Mouse (Mus musculus) thymus, postnatal 36 days (tissue): ENCODE results near the gene Ripor3.

ENCODE experiments used
- DNase-seq, 2 experiments: peaks; one replicate each; pipeline ENCODE4 v3.0.0; 2022; ENCODE audit warnings: mixed read lengths in 2 of 2

Gene Ripor3

DNA sequence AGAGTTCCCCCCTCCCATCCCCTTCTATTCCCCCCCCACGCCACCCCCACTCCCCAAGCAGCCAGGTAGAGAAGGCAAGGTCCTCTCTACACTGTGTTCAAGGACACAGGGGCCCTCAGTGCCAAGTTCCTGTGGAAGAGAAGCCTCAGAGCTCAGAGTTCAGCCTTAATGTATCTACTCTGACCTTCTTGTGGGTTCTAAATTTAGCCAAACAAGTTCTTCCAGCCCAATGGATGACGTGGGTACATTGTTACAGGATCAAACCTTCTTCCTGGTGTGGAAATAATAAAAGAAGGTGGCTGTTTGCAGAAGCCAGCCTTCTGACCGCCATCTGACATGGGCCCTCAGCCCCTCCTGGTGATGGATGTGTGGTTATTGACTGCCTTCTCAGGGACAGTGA lies 16.0 kb upstream of the Ripor3 start:
- DNase-seq = no peak

DNA sequence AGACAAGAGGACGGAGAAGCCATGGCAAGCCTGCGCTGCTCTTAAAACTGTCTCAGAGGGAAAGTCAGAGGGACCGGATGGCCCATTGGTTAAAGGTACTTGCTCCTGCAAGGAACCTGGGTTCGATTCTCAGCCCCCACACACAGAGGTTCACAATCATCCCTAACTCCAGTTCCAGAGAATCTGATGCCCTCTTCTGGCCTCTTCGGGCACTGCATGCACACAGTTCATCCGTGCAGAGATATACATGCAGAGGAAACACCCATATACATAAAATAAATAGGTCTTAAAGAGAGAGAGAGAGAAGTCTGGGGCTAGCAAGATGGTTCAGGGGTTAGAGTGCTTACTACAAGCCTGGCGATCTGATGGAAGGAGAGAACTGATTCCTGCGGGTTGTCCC lies 15.5 kb upstream of the Ripor3 start:
- DNase-seq = no peak

DNA sequence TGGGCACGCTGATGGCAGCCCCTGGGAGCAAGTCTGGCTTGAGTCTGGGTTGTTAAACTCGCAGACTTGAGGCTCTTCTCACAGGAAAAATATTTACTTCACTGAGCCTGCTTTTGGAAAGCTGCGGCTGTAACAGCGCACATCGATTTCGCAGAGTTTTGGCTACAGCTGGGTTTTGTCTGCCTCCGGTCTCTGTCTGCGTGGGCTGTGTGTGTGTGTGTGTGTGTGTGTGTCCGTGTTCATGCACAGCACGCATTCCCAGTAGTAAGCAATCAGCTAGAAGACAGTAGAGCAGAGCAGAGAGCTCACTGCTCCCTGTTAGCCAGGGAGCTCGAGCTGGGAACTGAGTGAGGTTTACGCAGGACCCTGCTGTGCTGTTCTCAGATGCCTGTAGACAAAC lies 14.8 kb upstream of the Ripor3 start:
- DNase-seq = no peak

DNA sequence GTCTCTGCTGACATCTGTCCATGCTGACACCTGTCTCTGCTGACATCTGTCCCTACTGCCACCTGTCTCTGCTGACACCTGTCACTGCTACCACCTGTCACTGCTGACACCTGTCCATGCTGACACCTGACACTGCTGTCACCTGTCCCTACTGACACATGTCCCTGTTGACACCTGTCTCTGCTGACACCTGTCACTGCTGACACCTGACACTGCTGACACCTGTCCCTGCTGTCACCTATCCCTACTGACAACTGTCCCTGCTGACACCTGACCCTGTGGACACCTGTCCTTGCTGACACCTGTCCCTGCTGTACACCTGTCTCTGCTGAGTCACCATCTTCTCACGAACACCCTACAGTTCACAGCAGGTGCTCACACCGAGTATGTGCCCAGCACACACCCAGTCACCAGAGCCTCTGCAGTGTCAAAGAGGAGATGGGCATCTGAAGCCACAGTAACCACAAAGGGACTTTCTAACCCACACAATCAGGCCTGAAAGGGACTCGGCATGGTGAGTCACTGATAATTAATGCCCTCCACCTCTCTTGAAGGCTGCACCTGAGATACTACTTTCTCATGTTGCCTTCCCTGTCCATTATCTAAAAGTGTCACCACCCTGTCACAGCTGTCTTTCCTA lies 13.5 kb upstream of the Ripor3 start:
- no peak for DNase-seq

DNA sequence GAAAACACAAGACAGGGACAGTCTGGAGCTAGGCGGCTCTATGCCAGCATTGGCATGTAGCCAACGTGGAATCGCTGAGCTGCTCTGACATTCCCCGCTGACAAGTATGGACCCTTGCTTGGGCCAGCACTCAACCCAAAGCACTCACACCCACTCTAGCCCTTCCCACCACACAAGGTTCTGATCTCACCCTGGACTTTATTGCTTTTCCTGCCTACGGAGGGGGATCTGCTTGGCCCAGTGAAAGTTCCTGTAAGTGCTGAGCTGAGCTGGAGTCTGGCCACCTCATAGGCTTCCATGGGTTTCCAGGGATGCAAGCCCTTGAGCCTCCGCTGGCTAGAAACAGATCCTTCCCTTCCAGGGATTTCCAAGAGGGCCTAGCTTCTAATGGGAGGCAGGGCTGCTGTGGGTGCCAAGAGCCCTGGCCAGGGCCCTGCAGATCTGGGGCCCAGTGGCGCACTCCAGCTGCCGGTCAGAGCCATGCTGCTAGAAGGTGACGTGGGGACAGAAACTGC lies 8.8 kb upstream of the Ripor3 start:
- no peak for DNase-seq

DNA sequence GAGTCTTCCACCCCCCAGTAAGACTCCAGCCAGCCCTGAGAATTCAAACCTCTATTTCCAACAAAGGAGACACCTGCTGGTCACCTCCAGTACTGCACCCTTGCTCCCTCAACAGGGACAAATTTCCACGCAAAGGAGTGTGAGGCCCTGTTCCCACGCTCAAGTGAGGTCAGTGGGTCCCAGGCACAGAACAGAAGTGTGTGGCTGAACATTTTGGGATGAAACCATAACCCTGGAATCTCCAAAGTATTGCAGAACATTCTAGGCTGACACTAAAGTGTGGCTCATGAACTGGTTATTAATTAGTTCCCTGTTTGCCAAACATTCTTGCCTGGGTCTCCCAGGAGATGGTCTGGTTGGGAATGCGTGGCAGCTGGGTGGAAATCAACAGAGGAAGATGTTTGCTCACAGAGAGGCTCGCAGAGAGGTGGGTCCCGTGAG lies 6.6 kb upstream of the Ripor3 start:
- peak; percentile 50 to 66 for DNase-seq

DNA sequence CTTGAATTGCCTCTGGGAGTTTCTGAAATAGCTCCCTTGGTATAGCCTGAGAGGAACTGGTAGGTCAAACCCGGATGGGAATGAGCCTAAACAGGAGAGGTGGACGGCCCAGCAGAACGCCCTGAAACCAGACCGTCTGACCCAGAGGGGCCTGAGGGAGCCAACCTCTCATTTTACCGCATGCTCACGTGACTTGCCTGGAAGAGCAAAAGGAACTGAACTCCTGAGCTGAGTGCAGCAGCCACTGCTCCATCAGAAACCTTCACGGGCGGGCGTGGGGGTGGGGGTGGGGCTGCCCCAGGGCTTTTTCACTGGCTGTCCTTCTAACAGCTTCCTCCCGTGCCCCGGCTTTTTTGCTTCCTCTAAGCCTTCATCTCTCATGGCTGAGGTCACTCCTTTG lies 475 bp upstream of the Ripor3 start:
- DNase-seq = no peak

DNA sequence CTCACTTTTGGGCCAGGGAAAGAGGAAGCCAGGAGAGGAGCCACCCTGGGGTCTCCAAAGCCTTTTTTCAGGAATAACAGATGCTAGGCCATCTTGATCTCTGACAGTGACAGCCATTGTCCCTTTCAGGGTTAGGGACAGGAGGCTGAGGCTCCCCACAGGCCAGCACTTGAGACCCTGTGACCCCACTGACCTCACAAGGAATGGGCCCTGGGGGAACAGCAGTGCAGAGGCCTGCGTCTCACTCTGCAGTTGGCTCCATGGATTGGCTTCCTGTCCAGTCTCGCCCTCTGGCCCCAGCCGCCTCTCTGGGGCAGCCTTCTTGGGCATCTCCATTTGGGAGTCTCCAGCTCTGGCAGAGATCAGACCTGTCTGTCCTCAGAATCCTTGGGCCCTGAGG lies 2.3 kb downstream of the Ripor3 start:
- no peak for DNase-seq

DNA sequence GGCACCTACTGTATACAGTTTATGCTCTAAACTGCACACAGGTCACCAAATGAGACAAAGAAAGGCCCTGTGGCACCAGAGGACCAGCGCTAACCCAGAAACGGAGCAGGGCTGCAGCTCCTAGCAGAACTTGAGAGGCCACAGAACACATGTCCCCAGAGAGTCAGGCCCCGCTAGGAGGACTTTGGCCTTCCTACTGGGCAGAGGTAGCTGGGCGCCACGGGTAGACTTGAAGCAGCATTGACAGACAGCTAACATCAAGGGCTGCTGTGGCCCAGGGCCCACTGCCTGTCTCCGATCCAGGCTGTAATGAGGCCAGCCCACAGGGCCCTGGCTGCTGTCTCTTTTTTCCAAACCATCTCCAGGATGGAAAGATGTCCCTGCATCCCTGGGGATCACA lies 3.9 kb downstream of the Ripor3 start:
- DNase-seq = no peak

DNA sequence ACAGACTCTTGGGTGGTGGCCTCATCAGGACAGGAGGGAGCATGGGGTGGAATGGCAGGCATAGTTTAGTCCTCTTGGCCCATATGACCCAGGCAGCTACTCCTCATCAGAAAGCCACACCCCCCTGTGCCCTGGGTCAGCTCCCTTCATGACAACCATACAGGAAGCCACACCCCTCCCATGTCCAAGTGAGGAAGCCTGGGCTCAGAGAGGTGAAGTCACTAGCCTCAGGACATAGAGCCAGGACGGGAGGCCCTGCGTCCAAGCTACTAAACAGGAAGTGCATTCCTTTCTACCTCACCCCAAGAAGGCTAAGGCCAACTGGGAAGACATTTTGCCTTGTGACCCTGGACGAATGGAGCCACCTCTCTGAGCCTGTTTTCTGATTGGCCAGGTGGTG lies 4.8 kb downstream of the Ripor3 start:
- DNase-seq = no peak

DNA sequence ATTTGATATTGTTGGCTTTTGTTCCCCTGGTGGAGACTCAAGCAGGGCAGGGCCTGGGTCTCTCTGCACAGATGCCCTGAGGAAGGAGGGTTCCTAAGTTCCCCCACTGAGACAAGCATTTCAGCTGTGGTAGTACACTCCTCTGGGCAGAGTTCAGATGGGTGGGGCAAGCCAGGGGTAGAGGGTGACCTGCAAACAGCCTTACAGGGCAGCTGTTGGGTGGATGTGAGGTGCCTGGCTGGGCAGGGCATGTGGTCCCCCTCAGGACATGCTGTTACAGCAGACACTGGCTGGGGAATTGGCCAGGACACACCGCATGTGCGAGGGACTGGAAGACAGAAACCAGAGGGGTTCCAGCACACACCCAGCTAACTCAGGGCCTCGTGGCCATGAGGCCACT lies 5.4 kb downstream of the Ripor3 start:
- no peak for DNase-seq

DNA sequence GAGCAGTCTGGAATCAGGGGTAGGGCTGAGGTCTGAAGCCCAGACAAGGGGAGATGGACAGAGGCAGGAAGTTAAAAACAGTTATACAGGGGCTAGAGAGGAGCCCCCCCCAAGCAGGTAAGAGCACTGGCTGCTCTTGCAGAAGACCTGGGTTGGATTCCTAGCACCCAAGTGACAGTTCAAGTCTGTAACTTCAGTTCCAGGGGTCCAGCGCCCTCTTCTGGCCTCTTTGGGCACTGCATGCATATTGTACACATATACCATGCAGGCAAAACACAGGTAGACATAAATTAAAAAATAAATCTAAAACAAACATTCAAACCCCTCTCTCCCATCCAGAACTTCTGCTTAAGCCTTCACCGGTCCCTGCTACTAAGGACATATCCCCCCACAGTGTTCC lies 6.0 kb downstream of the Ripor3 start:
- DNase-seq = no peak

DNA sequence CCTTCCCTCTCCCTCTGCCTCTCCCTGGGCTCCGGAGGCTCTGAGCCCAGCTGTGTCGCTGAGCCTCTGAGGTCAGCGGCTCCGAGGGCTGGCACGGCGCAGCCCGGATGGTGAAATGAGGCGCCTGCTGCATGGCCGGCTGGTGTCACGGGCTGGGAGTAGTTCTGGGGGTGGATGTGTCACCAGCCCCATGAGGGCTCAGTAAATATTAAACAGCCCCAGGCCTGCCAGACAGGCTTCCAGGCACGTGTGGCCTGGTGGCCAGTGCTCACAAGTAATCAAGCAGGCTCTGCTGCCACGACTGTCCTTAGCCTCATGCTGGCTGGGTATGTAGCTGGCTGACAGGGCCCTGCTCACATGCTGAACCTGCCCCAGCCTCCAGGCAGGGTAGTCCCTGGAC lies 7.0 kb downstream of the Ripor3 start:
- no peak for DNase-seq

DNA sequence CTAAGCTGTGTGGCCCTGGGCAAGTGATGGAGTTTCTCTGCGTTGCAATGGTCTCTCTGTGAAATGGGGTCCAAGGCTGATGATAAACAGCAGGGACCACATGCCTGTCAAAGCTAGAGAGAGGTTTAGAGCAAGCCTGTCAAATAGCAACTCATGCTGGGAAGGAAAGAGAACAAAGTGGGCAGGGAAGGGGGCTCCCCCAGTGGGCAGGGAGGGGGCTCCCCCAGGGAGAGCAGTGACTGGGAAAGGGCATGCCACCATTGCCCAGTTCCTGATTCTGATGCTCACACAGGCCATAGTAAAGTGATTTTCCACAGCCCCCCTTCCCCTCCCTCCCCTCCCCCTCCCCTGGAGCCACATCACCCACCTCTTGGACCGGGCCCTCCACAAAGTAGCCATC lies 7.5 kb downstream of the Ripor3 start:
- DNase-seq = no peak

DNA sequence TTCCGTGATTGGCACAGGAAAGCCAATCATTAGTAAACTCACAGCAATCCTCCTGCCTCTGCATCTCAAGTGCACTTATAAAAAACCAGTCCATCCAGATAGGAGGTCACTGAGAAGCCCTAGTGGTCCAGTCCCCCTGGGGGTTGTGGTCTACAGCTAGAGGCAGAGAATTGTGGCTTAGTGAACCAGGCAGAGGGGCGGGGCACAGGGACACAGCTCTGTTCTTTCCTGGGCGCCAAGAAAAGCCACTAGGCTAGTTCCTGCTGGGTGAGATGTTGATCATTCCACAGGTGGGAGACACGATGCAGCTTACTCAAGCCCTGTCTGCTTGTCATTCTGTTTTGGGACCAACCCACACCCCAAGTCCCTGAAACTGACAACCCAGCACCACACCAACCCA lies 8.2 kb downstream of the Ripor3 start:
- no peak for DNase-seq

DNA sequence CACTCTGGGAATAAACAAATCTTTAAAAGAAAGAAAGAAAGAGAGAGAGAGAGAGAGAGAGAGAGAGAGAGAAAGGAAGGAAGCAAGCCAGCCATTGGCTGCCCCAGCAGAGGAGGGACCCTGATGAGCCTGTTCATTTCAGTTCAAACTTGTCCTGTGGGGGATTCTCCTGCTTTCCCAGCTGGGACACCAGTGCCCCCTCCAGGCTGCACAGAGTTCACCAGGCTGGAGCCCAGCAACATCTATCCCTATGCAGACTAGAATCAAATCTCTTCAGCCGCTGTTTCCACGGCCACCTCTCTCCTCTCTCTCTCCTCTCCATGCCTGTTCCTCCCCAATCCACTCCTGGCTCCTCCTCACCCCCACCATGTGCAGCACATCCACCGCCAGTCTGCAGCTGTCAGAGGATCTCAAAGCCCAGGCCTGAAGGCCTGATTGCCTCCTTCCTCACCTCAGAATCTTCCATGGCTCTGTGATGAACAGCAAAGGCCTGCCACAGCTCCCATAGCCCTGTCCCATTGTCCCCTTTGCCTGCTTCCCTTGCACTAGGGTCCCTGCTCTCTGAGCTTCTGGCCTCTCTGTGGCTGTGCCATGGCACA lies 11.2 kb downstream of the Ripor3 start:
- no peak for DNase-seq

DNA sequence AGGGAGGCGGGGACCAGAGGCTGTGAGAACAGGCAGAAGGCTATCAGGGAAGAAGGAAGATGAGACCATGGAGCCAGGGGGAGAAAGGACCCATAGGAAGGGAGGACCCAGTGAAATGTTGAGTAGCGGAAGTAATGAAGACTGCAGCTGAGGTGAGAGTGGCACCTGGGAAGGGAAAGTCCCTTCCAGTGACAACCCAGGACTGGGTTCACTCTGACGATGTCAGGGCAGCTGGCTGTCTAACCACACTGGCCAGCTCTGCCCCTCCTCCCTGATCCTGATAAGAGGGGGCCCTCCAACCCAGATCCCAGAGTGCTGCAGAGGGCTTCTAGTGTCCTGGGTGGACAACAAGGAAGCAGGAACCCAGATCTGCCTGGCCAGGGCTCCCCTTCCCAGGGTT lies 12.9 kb downstream of the Ripor3 start:
- DNase-seq = no peak

DNA sequence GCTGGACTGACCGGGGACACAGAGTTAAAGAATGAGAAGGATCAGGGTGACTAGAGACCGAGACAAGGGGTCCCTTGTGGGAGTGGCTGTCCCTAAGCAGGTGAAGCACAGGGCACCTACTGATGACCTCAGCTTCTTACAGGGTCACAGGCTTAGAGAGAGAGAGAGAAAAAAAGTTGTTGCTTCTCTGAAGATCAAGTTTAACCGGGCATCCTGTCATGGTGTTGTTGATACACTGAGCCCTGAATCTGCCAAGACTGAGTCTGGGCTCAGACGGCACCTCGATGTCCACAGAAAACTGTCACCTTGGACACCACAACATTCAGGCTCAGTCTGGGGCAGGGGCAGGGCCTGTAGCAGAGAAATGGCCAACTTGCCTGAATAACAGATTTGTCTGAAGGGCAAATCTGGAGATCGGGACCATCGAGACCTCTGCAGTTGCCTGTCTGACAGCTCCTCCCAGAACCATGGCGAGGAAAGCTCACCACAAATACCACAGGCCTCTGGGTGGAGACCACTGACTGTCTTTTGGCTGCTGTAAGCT lies 13.7 kb downstream of the Ripor3 start:
- DNase-seq = no peak

DNA sequence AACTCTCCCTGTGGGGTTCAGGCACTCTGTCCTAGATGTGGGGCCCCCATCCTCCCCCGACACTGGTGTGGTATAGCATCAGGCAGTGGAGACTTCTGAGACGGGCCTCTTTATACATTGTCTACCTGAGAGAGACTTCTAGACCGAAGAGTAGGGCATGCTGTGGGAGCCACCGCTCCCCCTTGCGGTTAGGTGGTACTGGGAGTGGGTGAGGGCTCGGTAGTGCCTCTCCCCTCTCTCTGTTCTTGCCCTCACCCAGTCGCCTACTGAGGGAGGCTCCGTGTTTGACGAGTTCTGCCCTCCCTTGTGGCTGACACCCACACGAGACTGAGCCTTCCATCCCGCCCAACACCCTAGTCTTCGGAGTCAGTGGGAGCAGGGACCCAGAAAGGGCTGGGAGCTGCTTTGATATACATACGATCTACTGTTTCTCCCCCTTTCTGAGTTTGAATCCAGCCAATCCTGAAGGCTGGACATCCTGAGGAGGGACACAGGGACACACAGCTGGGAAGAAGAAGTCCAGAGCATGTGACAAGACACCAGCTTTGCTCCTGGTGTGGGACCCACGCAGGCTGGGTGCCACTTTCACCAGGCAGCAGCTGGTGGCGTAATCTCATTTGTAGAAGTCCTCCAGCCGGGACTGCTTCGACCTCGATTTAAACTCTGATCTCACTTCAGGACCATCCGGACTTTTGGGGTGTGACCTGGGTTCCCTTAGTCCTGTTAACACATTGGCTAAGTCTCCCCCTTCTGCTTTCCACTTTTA lies 14.4 kb downstream of the Ripor3 start:
- DNase-seq = peak in 1 of 2 experiments; percentile 30

DNA sequence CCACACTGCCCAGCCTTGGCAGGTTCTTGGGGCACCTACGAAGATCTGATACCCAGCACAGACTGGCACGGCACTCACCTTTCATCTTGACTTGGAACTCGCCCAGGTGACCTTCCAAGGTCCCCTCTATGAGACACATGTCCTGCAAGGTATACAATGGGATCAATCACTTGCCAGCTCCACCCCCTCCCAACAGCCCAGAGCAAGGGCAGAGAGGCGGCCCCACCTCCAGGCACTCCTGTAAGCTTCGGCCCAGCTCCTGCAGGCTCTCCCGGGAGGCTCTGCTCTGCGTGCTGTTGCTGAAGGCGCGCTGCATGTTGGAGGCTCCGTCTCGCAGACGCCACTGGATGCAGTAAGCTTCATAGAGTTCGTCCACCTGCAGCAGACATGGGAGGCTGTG lies 17.2 kb downstream of the Ripor3 start:
- DNase-seq = no peak

DNA sequence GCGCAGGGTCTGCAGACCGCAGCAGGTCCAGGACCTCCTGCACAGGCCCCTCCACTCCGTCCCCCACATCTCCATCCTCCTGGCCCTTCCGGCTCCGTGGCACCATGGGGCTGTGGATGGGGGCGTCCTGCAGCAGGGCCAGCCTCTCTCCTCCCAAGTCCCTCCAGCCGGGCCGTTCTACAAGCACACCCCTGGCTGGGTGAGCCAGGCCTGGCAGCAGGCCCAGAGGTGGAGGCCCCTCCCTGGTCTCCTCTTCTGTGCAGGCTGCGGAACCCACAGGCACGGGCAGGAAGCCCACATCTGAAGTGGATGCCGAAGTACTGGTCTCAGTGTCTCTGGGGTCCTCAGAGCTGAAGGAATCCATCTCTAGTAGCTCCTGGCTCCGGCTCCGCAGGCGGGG lies 21.1 kb downstream of the Ripor3 start:
- DNase-seq = peak in 1 of 2 experiments; percentile 16

DNA sequence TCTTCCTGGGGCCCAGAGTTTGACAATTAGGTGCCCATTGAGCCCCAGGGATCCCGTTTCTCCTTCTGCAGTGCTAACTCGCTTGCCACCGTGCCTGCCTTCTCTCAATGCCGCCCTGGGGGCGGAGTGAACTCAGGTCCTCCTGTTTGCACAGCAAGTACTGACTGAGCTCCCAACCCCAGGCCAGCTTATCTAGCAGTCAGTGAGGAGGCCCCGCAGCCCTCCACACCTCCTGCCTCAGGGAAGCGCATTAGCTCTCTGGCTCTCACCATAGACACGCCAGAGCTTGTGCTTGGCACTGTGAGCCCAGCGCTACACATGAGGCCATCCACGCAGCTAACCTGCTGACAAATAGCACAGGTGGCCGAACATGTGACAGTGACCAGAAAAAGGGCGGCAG lies 22.8 kb downstream of the Ripor3 start:
- no peak for DNase-seq

DNA sequence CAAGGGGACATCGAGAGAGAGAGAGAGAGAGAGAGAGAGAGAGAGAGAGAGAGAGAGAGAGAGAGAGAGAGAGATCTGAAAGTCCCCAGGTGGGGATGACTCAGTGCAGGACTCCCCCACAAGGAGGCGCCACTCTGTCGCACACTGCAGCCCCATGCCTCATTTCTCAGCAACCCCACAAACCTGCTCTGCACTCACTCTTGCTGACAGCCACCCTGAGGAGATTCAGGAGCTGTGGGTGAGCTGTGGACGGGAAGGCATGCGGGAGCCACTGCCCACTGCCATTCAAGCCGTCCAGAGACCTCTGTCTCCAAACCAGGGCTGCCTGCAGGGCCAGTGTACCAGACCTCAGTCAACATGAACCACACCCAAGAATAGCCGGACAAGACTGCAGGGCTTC lies 23.7 kb downstream of the Ripor3 start:
- peak; percentile 36 to 39 for DNase-seq

DNA sequence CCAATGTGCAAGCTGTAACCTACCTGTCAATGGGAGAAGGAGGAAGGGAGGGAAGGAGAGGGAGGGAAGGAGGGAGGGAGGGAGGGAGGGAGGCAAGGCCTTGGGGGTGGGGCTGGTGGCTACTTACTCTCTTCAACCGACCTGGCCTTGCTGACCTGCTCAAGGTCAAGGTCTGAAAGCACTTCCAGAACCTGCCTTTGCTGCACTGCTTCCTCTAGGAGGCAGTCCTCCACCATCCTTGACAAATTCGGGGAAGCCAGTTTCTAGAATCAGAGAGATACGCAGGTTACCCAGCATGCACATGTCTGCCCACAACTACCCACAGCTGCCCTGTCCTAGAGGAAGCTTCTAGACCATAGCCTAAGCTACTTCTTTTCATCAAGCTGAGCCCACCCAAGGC lies 25.5 kb downstream of the Ripor3 start:
- DNase-seq = no peak
